Mouse (Mus musculus) heart, adult 2 months (tissue): ENCODE measurements at regions not wholly inside any gene's neighbourhood (a gene's known extent, or its start where the extent isn't known, plus 50 kb on each side); places are given as distances from the start of the nearest gene placed in this dataset.

Experiments used
- CTCF ChIP-seq: fragments of 200-600 bp; IDR thresholded peaks from 2 replicates; pipeline ENCODE4 v1.8.1; 2022; ENCODE audit warnings: antibody characterized with exemption, mild to moderate bottlenecking, moderate library complexity
- EP300 ChIP-seq: fragments of 200-500 bp; IDR thresholded peaks from 2 replicates; pipeline ENCODE4 v1.6.1; 2011; ENCODE audit warnings: low read depth, low read length, control low read depth; ENCODE audit not compliant: insufficient read depth
- POLR2A ChIP-seq: fragments of 200-500 bp; IDR thresholded peaks from 2 replicates; pipeline ENCODE4 v1.6.1; 2011; ENCODE audit warnings: mild to moderate bottlenecking, low read depth, low read length, control low read depth; ENCODE audit not compliant: insufficient read depth

GRCm38 (mm10) chr15:13236869-13237507 lies 63.5 kb upstream of the Cdh6 start:
- TF ChIP-seq POLR2A: no peak
- no peak for TF ChIP-seq CTCF
- no peak for TF ChIP-seq EP300
